Mouse (Mus musculus) limb, embryonic 15.5 days (tissue): ENCODE measurements around the gene Tnpo3. TPM values are rescaled to one million over a fixed set of nuclear protein-coding genes. Genes with fewer than 3 reads are reported as not detected.
"Not testable (repeated sequence)": the region's sequence is repeated elsewhere in the genome, so short reads cannot be mapped to it uniquely, and the experiment has no call there.

ENCODE experiments used
- ATAC-seq: fragments of 200-750 bp; cut with Nextera tagmentation; 2 replicates; pipeline ENCODE4 v1.8.0; 2017; ENCODE audit warnings: low read depth, moderate TSS enrichment; ENCODE audit not compliant: insufficient number of reproducible peaks, low FRiP score, low TSS enrichment
- H3K27ac ChIP-seq: fragments of 300-500 bp; sonication (generic); 2 replicates; pipeline ENCODE4 v1.5.1; 2015; ENCODE audit warnings: moderate library complexity, mild to moderate bottlenecking, inconsistent platforms
- H3K27me3 ChIP-seq: fragments of 300-500 bp; sonication (generic); 2 replicates; pipeline ENCODE4 v1.6.1; 2015; ENCODE audit warnings: inconsistent platforms
- H3K36me3 ChIP-seq: fragments of 300-500 bp; sonication (generic); 2 replicates; pipeline ENCODE4 v1.6.1; 2015; ENCODE audit warnings: inconsistent platforms
- H3K4me1 ChIP-seq: fragments of 300-500 bp; sonication (generic); 2 replicates; pipeline ENCODE4 v1.6.1; 2015; ENCODE audit warnings: inconsistent platforms
- H3K4me2 ChIP-seq: fragments of 300-500 bp; sonication (generic); 2 replicates; pipeline ENCODE4 v1.6.1; 2015; ENCODE audit warnings: mild to moderate bottlenecking, inconsistent platforms
- H3K4me3 ChIP-seq: fragments of 300-500 bp; sonication (generic); 2 replicates; pipeline ENCODE4 v1.5.1; 2015; ENCODE audit warnings: mild to moderate bottlenecking, inconsistent platforms
- H3K9ac ChIP-seq: fragments of 300-500 bp; sonication (generic); 2 replicates; pipeline ENCODE4 v1.6.1; 2015; ENCODE audit warnings: inconsistent platforms
- H3K9me3 ChIP-seq: fragments of 300-500 bp; sonication (generic); 2 replicates; pipeline ENCODE4 v1.6.1; 2016; ENCODE audit warnings: inconsistent platforms
- WGBS: fragments of 180-500 bp; shearing (Covaris S2); methylation state at CpG from one replicate; pipeline ENCODE4 v1.1.7; 2015; 5-methylcytosine and 5-hydroxymethylcytosine counted together
- polyA plus RNA-seq: library from polyadenylated mRNA; unstranded; fragments of >200 nt; fragmentation: Nextera tagmentation; extraction: Ambion mirVana; gene quantifications from 2 replicates; pipeline ENCODE4 v1.2.1, GENCODE M21; 2015

The Tnpo3 gene
- polyA plus RNA-seq, 1 experiment from 2014 or later = 80.0 TPM

DNA sequence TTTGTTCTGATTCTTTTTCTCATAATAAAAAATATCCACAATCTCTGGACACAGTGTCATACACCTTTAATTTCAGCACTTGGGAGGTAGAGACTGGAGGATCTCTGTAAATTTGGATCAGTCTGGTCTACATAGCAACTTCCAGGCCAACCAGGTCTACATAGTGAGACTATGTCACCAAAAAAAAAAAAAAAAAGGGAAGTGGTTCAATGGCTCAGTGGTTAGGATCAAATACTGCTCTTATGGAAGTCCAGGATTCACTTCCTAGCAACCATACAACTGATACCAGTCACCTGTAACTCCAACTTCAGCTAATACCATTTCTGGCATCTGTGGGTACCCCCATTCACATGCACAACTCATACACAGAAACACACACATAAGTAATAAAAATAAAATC lies 9.5 kb downstream of the Tnpo3 start:
- no peak overlapping the region for H3K4me2 ChIP-seq
- no peaks in the 10 kb centered on the region for H3K9me3 ChIP-seq
- H3K4me3 ChIP-seq = no peak overlapping the region
- H3K9ac ChIP-seq = no peak overlapping the region
- ATAC-seq = no peak
- no peaks in the 10 kb centered on the region for H3K36me3 ChIP-seq
- no peaks in the 10 kb centered on the region for H3K27me3 ChIP-seq
- no peak overlapping the region for H3K27ac ChIP-seq
- no peaks in the 10 kb centered on the region for H3K4me1 ChIP-seq

- Histone ChIP-seq H3K4me1 (no peaks in the 10 kb centered on the region), H3K27me3 (no peaks in the 10 kb centered on the region), H3K36me3 (no peaks in the 10 kb centered on the region), H3K4me2 (no peak overlapping the region), H3K9me3 (no peaks in the 10 kb centered on the region), H3K27ac (no peak overlapping the region), H3K4me3 (no peak overlapping the region), H3K9ac (no peak overlapping the region)
- 76% methylated on average over 2 of the region's 2 CpGs for WGBS
- no peak for ATAC-seq
Measured at GRCm38 (mm10) chr6:29595656-29596055, 14.0 kb downstream of the Tnpo3 start.

- Histone ChIP-seq H3K9ac (no peak overlapping the region), H3K36me3 (peaks cover 70% of the 10 kb centered on the region), H3K4me1 (no peaks in the 10 kb centered on the region), H3K9me3 (no peaks in the 10 kb centered on the region), H3K4me3 (no peak overlapping the region), H3K4me2 (no peak overlapping the region), H3K27me3 (no peaks in the 10 kb centered on the region), H3K27ac (no peak overlapping the region)
- WGBS = 95% methylated on average over 3 of the region's 3 CpGs
- no peak for ATAC-seq
Measured at GRCm38 (mm10) chr6:29581202-29581601, 28.5 kb downstream of the Tnpo3 start.

- H3K9ac ChIP-seq = no peak overlapping the region
- WGBS = 88% methylated on average over 1 of the region's 1 CpGs
- no peaks in the 10 kb centered on the region for H3K9me3 ChIP-seq
- no peak overlapping the region for H3K4me2 ChIP-seq
- no peak for ATAC-seq
- H3K27ac ChIP-seq = no peak overlapping the region
- H3K27me3 ChIP-seq = no peaks in the 10 kb centered on the region
- peaks cover 69% of the 10 kb centered on the region for H3K36me3 ChIP-seq
- H3K4me1 ChIP-seq = no peaks in the 10 kb centered on the region
- no peak overlapping the region for H3K4me3 ChIP-seq
Measured at GRCm38 (mm10) chr6:29580770-29581169, 28.9 kb downstream of the Tnpo3 start.

DNA sequence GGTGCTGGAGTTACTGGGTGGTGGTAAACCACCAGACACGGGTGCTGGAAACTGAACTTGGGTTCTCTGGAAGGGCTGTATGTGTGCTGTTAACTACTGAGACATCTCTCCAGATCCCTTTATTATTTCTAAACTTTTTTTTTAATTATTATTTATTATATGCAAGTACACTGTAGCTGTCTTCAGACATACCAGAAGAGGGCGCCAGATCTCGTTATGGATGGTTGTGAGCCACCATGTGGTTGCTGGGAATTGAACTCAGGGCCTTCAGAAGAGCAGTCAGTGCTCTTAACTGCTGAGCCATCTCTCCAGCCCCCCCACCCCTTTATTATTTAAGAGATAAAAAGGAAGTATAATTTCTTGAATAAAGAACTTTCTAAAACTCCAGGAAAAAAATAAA lies 33.3 kb downstream of the Tnpo3 start:
- not testable (repeated sequence) for H3K27me3 ChIP-seq, H3K4me3 ChIP-seq, ATAC-seq, H3K27ac ChIP-seq, H3K9me3 ChIP-seq, H3K9ac ChIP-seq, H3K4me1 ChIP-seq, H3K4me2 ChIP-seq
- peaks cover 81% of the 10 kb centered on the region for H3K36me3 ChIP-seq
- WGBS = 83% methylated on average over 3 of the region's 3 CpGs

- Histone ChIP-seq H3K36me3 (peaks cover 69% of the 10 kb centered on the region), H3K9me3 (no peaks in the 10 kb centered on the region), H3K9ac (no peak overlapping the region), H3K4me3 (no peak overlapping the region), H3K27me3 (no peaks in the 10 kb centered on the region), H3K4me1 (no peaks in the 10 kb centered on the region), H3K4me2 (no peak overlapping the region), H3K27ac (no peak overlapping the region)
- 93% methylated on average over 2 of the region's 2 CpGs for WGBS
- ATAC-seq = no peak
Measured at GRCm38 (mm10) chr6:29557112-29557511, 52.6 kb downstream of the Tnpo3 start.

GRCm38 (mm10) chr6:29552526-29552925 lies 57.2 kb downstream of the Tnpo3 start:
- H3K4me2 ChIP-seq = no peak overlapping the region
- no peak overlapping the region for H3K4me3 ChIP-seq
- H3K27me3 ChIP-seq = no peaks in the 10 kb centered on the region
- 87% methylated on average over 2 of the region's 2 CpGs for WGBS
- no peaks in the 10 kb centered on the region for H3K9me3 ChIP-seq
- H3K4me1 ChIP-seq = no peaks in the 10 kb centered on the region
- no peak overlapping the region for H3K9ac ChIP-seq
- no peak for ATAC-seq
- no peak overlapping the region for H3K27ac ChIP-seq
- H3K36me3 ChIP-seq = peaks cover 80% of the 10 kb centered on the region

GRCm38 (mm10) chr6:29548086-29548485 lies 61.6 kb downstream of the Tnpo3 start:
- no peak overlapping the region for H3K4me2 ChIP-seq
- no peaks in the 10 kb centered on the region for H3K4me1 ChIP-seq
- no peak for ATAC-seq
- no peak overlapping the region for H3K27ac ChIP-seq
- WGBS = 89% methylated on average over 1 of the region's 1 CpGs
- H3K4me3 ChIP-seq = no peak overlapping the region
- no peak overlapping the region for H3K9ac ChIP-seq
- no peaks in the 10 kb centered on the region for H3K27me3 ChIP-seq
- H3K36me3 ChIP-seq = peaks cover 85% of the 10 kb centered on the region
- H3K9me3 ChIP-seq = no peaks in the 10 kb centered on the region; the same call in 1 of the 2 replicates

DNA sequence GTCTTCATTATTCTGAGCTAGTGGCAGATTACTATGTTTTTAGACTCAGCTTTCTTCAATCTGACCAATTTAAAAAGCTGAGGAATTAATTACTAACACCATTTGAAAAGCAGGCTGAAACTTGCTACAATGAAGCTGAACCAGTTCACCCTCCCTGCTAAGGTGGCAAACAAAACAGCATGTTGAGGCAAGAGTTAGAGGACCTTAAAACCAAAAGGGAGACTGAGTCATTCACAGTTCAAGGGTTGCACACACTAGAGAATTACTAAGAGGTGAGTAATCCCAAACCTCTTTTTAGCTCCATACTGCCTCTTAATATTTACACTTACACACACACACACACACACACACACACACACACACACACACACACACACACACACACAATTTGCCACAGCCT lies 62.1 kb downstream of the Tnpo3 start:
- H3K4me3 ChIP-seq = no peak overlapping the region
- no peak for ATAC-seq
- H3K36me3 ChIP-seq = peaks cover 88% of the 10 kb centered on the region
- no peak overlapping the region for H3K27ac ChIP-seq
- no peaks in the 10 kb centered on the region for H3K27me3 ChIP-seq
- no peaks in the 10 kb centered on the region for H3K4me1 ChIP-seq
- H3K4me2 ChIP-seq = no peak overlapping the region
- H3K9me3 ChIP-seq = no peaks in the 10 kb centered on the region; the same call in 1 of the 2 replicates
- no peak overlapping the region for H3K9ac ChIP-seq

GRCm38 (mm10) chr6:29545611-29546010 lies 64.1 kb downstream of the Tnpo3 start:
- Histone ChIP-seq H3K4me2 (no peak overlapping the region), H3K4me1 (no peaks in the 10 kb centered on the region), H3K27me3 (no peaks in the 10 kb centered on the region), H3K36me3 (peaks cover 85% of the 10 kb centered on the region), H3K9me3 (no peaks in the 10 kb centered on the region; the same call in 1 of the 2 replicates), H3K27ac (no peak overlapping the region), H3K4me3 (no peak overlapping the region), H3K9ac (no peak overlapping the region)
- WGBS = 96% methylated on average over 2 of the region's 2 CpGs
- no peak for ATAC-seq

DNA sequence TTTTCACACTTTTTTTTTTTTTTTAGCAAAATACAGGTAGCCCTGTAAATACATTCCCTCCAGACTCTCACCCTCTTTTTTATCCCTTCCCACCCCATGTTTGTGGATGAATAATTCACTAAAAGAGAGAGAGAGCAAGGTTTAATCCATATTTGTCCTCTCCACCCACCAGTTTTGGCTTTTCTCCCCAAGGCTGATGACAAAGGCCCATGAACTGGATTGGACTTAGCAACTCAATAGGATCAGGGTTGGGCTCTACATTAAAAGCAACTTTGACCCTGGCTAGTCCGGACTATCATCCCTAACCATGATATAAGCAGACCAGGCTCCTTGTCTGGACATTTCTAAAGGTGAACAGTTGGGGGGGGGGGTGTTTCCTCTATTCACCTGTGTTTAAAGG lies 68.7 kb downstream of the Tnpo3 start:
- Histone ChIP-seq H3K9me3 (no peaks in the 10 kb centered on the region; the same call in 1 of the 2 replicates), H3K27me3 (no peaks in the 10 kb centered on the region), H3K27ac (no peak overlapping the region), H3K9ac (no peak overlapping the region), H3K4me2 (no peak overlapping the region), H3K4me1 (no peaks in the 10 kb centered on the region), H3K36me3 (peaks cover 58% of the 10 kb centered on the region), H3K4me3 (no peak overlapping the region)
- no peak for ATAC-seq
- 100% methylated on average over 1 of the region's 1 CpGs for WGBS

DNA sequence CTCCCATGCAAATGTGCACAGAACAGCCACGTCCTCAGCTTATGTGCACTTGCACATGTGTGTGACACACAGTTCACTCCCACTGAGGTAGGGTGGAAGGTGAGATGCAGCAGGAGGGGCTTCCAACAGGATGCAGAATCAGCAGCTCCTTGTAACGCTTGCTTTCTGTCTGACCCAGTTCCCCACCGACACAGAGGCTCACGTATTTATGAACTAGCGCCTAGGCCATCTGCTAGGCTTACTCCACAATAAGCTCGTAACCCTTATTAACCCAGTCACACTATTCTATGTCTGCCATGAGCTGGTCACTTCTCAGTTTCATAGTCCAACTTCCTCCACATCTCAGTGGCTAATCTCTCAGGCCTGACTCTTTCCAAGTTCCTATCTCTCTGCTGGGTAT lies 69.5 kb downstream of the Tnpo3 start:
- no peak overlapping the region for H3K9ac ChIP-seq
- ATAC-seq = no peak
- H3K4me3 ChIP-seq = no peak overlapping the region
- H3K9me3 ChIP-seq = no peaks in the 10 kb centered on the region; the same call in 1 of the 2 replicates
- H3K27me3 ChIP-seq = no peaks in the 10 kb centered on the region
- peaks cover 51% of the 10 kb centered on the region for H3K36me3 ChIP-seq
- H3K27ac ChIP-seq = no peak overlapping the region
- no peak overlapping the region for H3K4me2 ChIP-seq
- 69% methylated on average over 6 of the region's 6 CpGs for WGBS
- no peaks in the 10 kb centered on the region for H3K4me1 ChIP-seq

DNA sequence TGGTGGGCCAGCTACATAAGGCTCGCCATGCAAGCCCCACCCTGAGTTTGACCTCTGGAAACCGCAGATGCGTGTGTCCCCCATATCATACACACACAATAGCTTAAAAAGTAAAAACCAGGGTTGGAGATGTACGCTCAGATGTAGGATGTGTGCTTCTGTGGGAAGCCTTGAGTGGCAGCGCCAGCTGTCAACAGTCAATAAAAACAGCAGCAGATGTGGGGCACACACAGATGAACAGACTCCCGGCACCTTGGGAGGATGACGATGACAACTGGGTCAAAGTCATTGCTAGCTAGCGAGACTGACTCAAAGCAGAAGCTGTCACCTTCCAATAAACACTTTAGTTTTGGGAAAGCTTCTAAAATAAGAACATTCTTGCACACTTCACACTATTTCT lies 70.2 kb downstream of the Tnpo3 start:
- no peak for ATAC-seq
- Histone ChIP-seq H3K27ac (no peak overlapping the region), H3K9me3 (no peaks in the 10 kb centered on the region), H3K9ac (no peak overlapping the region), H3K27me3 (no peaks in the 10 kb centered on the region), H3K4me1 (no peaks in the 10 kb centered on the region), H3K4me2 (no peak overlapping the region), H3K36me3 (peaks cover 43% of the 10 kb centered on the region), H3K4me3 (no peak overlapping the region)
- 79% methylated on average over 8 of the region's 8 CpGs for WGBS
